Mouse (Mus musculus) stomach, embryonic 15.5 days (tissue): ENCODE measurements around the gene Uts2b. TPM values are rescaled to one million over a fixed set of nuclear protein-coding genes. Genes with fewer than 3 reads are reported as not detected.
"Not testable (repeated sequence)": the region's sequence is repeated elsewhere in the genome, so short reads cannot be mapped to it uniquely, and the experiment has no call there.

Experiments
- ATAC-seq: fragments of 200-750 bp; cut with Nextera tagmentation; 2 replicates; pipeline ENCODE4 v1.8.0; 2017; ENCODE audit warnings: low read depth, moderate number of reproducible peaks, moderate TSS enrichment; ENCODE audit not compliant: insufficient read depth, low FRiP score
- H3K27ac ChIP-seq: fragments of 300-500 bp; sonication (generic); 2 replicates; pipeline ENCODE4 v1.5.1; 2015; ENCODE audit warnings: mild to moderate bottlenecking, inconsistent platforms
- H3K27me3 ChIP-seq: fragments of 300-500 bp; sonication (generic); replicated peaks from 2 replicates; pipeline ENCODE4 v1.6.1; 2015; ENCODE audit warnings: inconsistent platforms
- H3K36me3 ChIP-seq: fragments of 300-500 bp; sonication (generic); 2 replicates; pipeline ENCODE4 v1.6.1; 2015; ENCODE audit warnings: inconsistent platforms
- H3K4me1 ChIP-seq: fragments of 300-500 bp; sonication (generic); 2 replicates; pipeline ENCODE4 v1.6.1; 2015; ENCODE audit warnings: inconsistent platforms
- H3K4me2 ChIP-seq: fragments of 300-500 bp; sonication (generic); 2 replicates; pipeline ENCODE4 v1.6.1; 2015; ENCODE audit warnings: mild to moderate bottlenecking, inconsistent platforms
- H3K4me3 ChIP-seq: fragments of 300-500 bp; sonication (generic); replicated peaks from 2 replicates; pipeline ENCODE4 v1.5.1; 2015; ENCODE audit warnings: inconsistent platforms
- H3K9ac ChIP-seq: fragments of 300-500 bp; sonication (generic); 2 replicates; pipeline ENCODE4 v1.6.1; 2015; ENCODE audit warnings: inconsistent platforms
- H3K9me3 ChIP-seq: fragments of 300-500 bp; sonication (generic); 2 replicates; pipeline ENCODE4 v1.6.1; 2016; ENCODE audit warnings: inconsistent platforms
- WGBS: fragments of 180-500 bp; shearing (Covaris S2); methylation state at CpG from one replicate; pipeline ENCODE4 v1.1.7; 2015; 5-methylcytosine and 5-hydroxymethylcytosine counted together
- polyA plus RNA-seq: library from polyadenylated mRNA; unstranded; fragments of >200 nt; fragmentation: Nextera tagmentation; extraction: Ambion mirVana; gene quantifications from 2 replicates; pipeline ENCODE4 v1.2.1, GENCODE M21; 2015

Gene Uts2b
- polyA plus RNA-seq, 1 experiment from 2014 or later: 0.27 TPM

- ATAC-seq: no peak
These were observed 10.0 kb downstream of the Uts2b start for GRCm38 (mm10) chr16:27360059-27360458.

GRCm38 (mm10) chr16:27354464-27354863, 15.6 kb downstream of the Uts2b start:
- H3K4me1 ChIP-seq: no peaks in the 10 kb centered on the region
- 67% methylated on average over 2 of the region's 2 CpGs for WGBS
- H3K27ac ChIP-seq: no peak overlapping the region
- no peak for ATAC-seq
- no peaks in the 10 kb centered on the region for H3K27me3 ChIP-seq
- H3K9me3 ChIP-seq: no peaks in the 10 kb centered on the region
- no peak overlapping the region for H3K4me3 ChIP-seq
- no peak overlapping the region for H3K9ac ChIP-seq
- H3K4me2 ChIP-seq: no peak overlapping the region
- H3K36me3 ChIP-seq: no peaks in the 10 kb centered on the region

More at GRCm38 (mm10) chr16:27360059-27360458, 10.0 kb downstream of the Uts2b start:
- Histone ChIP-seq H3K27ac (no peak overlapping the region), H3K4me3 (no peak overlapping the region), H3K9me3 (no peaks in the 10 kb centered on the region), H3K27me3 (no peaks in the 10 kb centered on the region), H3K4me2 (no peak overlapping the region), H3K36me3 (no peaks in the 10 kb centered on the region), H3K4me1 (no peaks in the 10 kb centered on the region), H3K9ac (no peak overlapping the region)
- WGBS: 84% methylated on average over 1 of the region's 1 CpGs

GRCm38 (mm10) chr16:27349878-27350532, 20.0 kb downstream of the Uts2b start:
- no peak for ATAC-seq
- Histone ChIP-seq H3K9ac (no peak overlapping the region), H3K4me2 (no peak overlapping the region), H3K4me1 (no peaks in the 10 kb centered on the region), H3K9me3 (no peaks in the 10 kb centered on the region), H3K36me3 (no peaks in the 10 kb centered on the region), H3K27me3 (no peaks in the 10 kb centered on the region), H3K27ac (no peak overlapping the region), H3K4me3 (no peak overlapping the region)
- 86% methylated on average over 7 of the region's 7 CpGs for WGBS

GRCm38 (mm10) chr16:27349235-27349634, 20.8 kb downstream of the Uts2b start:
- H3K9ac ChIP-seq: no peak overlapping the region
- no peak for ATAC-seq
- no peaks in the 10 kb centered on the region for H3K27me3 ChIP-seq
- H3K4me1 ChIP-seq: no peaks in the 10 kb centered on the region
- H3K4me3 ChIP-seq: no peak overlapping the region
- no peaks in the 10 kb centered on the region for H3K36me3 ChIP-seq
- no peaks in the 10 kb centered on the region for H3K9me3 ChIP-seq
- no peak overlapping the region for H3K27ac ChIP-seq
- no peak overlapping the region for H3K4me2 ChIP-seq
- 94% methylated on average over 2 of the region's 2 CpGs for WGBS

- no peaks in the 10 kb centered on the region for H3K27me3 ChIP-seq
- H3K9me3 ChIP-seq: no peaks in the 10 kb centered on the region
- H3K9ac ChIP-seq: no peak overlapping the region
- WGBS: 66% methylated on average over 1 of the region's 1 CpGs
- ATAC-seq: no peak
- H3K4me2 ChIP-seq: no peak overlapping the region
- no peaks in the 10 kb centered on the region for H3K4me1 ChIP-seq
- H3K27ac ChIP-seq: no peak overlapping the region
- no peak overlapping the region for H3K4me3 ChIP-seq
- H3K36me3 ChIP-seq: no peaks in the 10 kb centered on the region
These were observed 21.7 kb downstream of the Uts2b start for GRCm38 (mm10) chr16:27348359-27348758.

- H3K9ac ChIP-seq: no peak overlapping the region
- no peak for ATAC-seq
These were observed 22.5 kb downstream of the Uts2b start for GRCm38 (mm10) chr16:27347521-27347920.

GRCm38 (mm10) chr16:27326463-27326862, 43.6 kb downstream of the Uts2b start:
- H3K4me3 ChIP-seq: no peak overlapping the region
- H3K9ac ChIP-seq: no peak overlapping the region
- H3K4me2 ChIP-seq: no peak overlapping the region
- H3K27me3 ChIP-seq: no peaks in the 10 kb centered on the region
- WGBS: 93% methylated on average over 2 of the region's 2 CpGs
- H3K36me3 ChIP-seq: no peaks in the 10 kb centered on the region
- H3K27ac ChIP-seq: no peak overlapping the region
- no peaks in the 10 kb centered on the region for H3K4me1 ChIP-seq
- no peaks in the 10 kb centered on the region for H3K9me3 ChIP-seq
- ATAC-seq: no peak

More at GRCm38 (mm10) chr16:27347521-27347920, 22.5 kb downstream of the Uts2b start:
- Histone ChIP-seq H3K4me2 (no peak overlapping the region), H3K9me3 (no peaks in the 10 kb centered on the region), H3K4me3 (no peak overlapping the region), H3K4me1 (no peaks in the 10 kb centered on the region), H3K27me3 (no peaks in the 10 kb centered on the region), H3K27ac (no peak overlapping the region), H3K36me3 (no peaks in the 10 kb centered on the region)
- 69% methylated on average over 3 of the region's 3 CpGs for WGBS

- no peak for ATAC-seq
- H3K4me3 ChIP-seq: no peak overlapping the region
- no peaks in the 10 kb centered on the region for H3K9me3 ChIP-seq
- no peak overlapping the region for H3K4me2 ChIP-seq
- no peak overlapping the region for H3K9ac ChIP-seq
- H3K36me3 ChIP-seq: no peaks in the 10 kb centered on the region
- H3K27me3 ChIP-seq: no peaks in the 10 kb centered on the region
- H3K27ac ChIP-seq: no peak overlapping the region
- no peaks in the 10 kb centered on the region for H3K4me1 ChIP-seq
These were observed 48.0 kb downstream of the Uts2b start for GRCm38 (mm10) chr16:27322047-27322446.

- no peak for ATAC-seq
- no peaks in the 10 kb centered on the region for H3K4me1 ChIP-seq
- 79% methylated on average over 1 of the region's 1 CpGs for WGBS
- no peaks in the 10 kb centered on the region for H3K27me3 ChIP-seq
- H3K4me3 ChIP-seq: no peak overlapping the region
- H3K9ac ChIP-seq: no peak overlapping the region
- no peak overlapping the region for H3K27ac ChIP-seq
- no peaks in the 10 kb centered on the region for H3K36me3 ChIP-seq
- H3K4me2 ChIP-seq: no peak overlapping the region
- H3K9me3 ChIP-seq: no peaks in the 10 kb centered on the region
These were observed 50.9 kb downstream of the Uts2b start for GRCm38 (mm10) chr16:27319099-27319498.

GRCm38 (mm10) chr16:27307189-27307588, 62.9 kb downstream of the Uts2b start, which contains the start of gene Ostn:
Ostn (plus strand) TSS chr16:27307489.
- H3K4me1 ChIP-seq, H3K36me3 ChIP-seq, H3K4me3 ChIP-seq, H3K9me3 ChIP-seq, ATAC-seq, H3K4me2 ChIP-seq, H3K27ac ChIP-seq, H3K27me3 ChIP-seq, H3K9ac ChIP-seq: not testable (repeated sequence)
- 58% methylated on average over 4 of the region's 4 CpGs for WGBS

Other genes starting within 250 kb of the Uts2b start
- not detected in 2 replicates for gene Ostn, start 62.8 kb downstream of the Uts2b start, polyA plus RNA-seq
- 41.1 and 43.0 TPM in 2 replicates for gene Ccdc50, start 18.6 kb upstream of the Uts2b start, polyA plus RNA-seq